Mouse (Mus musculus) brain, embryonic 18.5 days (tissue): Measurements from ENCODE around the gene Ppp2r3c.
A peak's percentile ranks its signal among the peaks of the same experiment; 100 is the strongest.
"Not testable (repeated sequence)": the region's sequence is repeated elsewhere in the genome, so short reads cannot be mapped to it uniquely, and the experiment has no call there.

Experiments used
- DNase-seq: peaks from one replicate; pipeline ENCODE4 v3.0.0-alpha.2; 2012; ENCODE audit warnings: low read depth, low spot score

The Ppp2r3c gene

DNA sequence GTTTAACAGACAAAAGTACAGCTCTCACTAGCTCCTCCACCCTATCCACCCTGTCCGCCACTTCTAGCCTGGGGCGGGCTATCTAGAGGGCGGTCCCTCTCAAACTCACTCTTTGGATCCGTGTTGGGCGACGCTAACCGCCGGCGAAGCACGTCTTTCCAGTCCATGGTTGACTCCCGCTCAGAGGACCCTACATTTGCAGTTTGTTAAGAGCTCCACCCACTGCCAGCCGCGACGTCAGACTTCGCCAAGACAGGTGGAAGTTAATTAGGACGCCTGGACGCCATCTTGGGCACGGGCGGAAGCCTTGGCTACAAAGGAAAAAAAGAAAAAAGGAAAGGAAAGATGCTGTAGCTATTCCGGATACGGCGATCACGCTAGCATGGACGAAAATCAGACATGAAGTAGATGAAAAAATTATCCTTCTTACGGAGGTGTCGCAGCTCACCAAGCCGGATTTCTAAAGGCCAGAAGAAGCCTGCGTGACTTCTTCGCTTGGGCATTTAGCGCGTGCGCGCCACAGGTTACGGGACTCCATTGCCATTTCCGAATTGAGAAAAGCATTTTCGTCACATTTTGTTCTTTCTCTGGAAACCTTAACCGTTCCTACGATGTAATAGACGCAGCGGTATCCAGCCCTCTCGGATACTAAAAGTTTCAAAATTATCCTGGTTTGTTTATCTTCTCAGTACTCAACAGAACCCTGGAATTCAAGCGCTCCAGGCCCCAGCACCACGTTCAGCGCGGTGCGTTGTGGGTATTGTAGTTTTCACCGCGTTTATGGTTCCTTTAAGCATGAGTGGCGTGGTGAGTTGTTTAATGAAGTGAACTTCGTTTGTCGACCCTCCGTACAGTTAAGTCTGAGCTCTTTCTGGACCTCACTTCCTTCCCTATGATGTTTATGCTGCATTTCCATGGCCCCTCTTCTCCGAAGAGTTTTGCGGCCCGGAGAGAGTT lies at the start of gene Ppp2r3c:
Ppp2r3c (minus strand) TSS at position 514 of the 957 bp plus-strand sequence.
- DNase-seq = peak; percentile 92

DNA sequence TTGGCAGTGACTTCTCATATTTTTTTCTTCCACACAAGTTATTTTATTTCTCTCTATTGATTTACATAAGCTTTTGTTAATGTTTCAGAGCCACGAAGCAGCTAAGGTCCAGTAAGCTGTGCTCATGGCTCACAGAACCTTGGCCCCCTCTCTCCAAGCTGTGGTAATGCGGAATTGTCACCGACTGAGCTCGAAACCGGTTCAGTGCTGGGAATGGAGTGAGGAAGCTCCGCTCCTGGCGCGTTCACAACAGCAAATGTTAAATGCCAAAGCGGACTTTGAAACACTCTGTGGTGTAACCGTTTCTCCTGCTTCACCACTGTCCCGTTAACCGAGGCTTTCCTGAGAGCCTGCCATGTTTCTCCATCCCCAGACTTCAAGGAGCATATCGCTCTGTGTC lies 41.8 kb upstream of the Ppp2r3c start:
- no peak for DNase-seq

DNA sequence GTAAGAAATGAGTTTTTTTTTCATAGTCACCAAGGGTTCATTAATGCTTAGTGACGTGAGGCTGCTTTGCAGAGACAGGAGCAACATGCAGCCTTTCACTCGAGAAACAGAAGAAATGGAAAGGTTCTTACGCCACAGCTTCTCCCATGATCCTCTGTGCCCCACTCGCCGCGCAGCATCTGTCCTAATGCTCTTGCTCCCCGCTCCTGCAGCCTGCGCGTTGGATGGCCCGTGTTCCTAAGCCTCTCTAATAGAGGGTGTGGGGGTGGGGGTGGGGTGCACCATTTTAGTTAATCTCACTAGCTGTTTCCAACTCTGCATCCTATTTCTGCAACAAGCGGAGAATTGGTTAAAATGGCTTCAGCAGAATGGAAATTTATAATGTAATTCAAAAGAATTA lies 41.2 kb upstream of the Ppp2r3c start:
- no peak for DNase-seq

DNA sequence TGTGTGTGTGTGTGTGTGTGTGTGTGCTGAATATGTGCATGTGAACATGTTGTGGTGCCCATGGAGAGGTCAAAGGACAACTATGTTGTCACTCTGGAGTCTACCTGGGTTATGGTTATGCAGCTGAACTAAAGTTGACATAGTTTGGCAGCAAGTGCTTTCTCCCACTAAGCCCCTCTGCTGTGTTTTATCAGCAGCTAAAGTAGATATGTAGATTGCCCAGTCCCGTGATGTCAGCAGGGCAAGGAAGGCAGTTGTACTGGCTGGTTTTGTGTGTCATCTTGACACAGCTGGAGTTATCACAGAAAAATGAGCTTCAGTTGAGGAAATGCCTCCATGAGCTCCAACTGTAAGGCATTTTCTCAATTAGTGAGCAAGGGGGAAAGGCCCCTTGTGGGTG lies 40.2 kb upstream of the Ppp2r3c start:
- DNase-seq = not testable (repeated sequence)

DNA sequence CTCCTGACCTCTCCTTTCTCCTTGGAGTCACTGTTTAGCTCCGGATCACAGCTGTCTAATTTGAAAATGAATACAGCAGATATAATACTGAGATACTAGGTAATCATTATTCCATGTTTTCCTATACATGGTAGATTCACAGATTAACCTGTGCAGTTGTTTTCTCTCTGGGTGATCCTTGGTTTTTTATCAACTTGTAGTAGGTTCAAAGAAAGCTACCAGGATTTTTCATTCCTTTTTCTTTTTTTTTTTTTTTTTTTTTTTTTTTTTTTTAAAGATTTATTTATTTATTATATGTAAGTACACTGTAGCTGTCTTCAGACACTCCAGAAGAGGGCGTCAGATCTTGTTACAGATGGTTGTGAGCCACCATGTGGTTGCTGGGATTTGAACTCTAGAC lies 35.7 kb upstream of the Ppp2r3c start:
- not testable (repeated sequence) for DNase-seq

DNA sequence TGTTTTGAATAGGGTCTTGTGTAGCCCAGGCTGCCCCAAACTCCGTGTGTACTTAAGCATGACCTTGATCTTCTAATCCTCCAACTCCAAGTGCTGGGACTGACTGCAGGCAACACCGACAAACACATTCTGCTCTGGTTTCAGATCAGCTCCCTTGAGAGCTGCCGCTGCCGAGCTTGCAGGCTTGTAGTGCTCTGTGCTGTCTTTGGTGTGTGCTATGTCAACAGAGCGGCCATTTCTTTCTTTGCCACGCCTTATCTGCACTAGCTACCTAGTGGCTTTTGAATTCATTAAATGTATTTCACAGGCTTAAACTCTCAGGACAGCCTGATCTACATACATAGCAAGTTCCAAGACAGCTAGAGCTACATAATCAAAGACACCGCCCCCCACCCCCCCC lies 30.9 kb upstream of the Ppp2r3c start:
- no peak for DNase-seq

DNA sequence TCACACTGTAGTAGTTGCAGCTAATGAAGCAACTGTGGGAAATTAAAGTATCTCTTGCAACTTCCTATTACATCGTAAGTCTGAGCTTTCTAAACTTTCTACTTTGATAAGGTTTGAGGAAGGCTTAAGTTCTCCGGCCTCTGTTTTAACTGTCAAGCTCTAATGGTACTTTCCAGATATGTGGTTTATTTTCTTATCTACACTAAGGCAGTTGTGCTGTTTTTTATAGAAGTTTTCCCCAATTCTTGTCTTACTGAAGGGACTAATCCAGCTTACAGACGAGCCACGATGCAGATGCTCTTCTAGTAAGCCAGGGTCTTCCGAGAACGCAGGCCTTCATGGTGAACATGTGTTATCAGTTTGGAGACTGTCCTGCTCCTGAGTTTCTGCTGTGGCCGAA lies 26.6 kb upstream of the Ppp2r3c start:
- no peak for DNase-seq

DNA sequence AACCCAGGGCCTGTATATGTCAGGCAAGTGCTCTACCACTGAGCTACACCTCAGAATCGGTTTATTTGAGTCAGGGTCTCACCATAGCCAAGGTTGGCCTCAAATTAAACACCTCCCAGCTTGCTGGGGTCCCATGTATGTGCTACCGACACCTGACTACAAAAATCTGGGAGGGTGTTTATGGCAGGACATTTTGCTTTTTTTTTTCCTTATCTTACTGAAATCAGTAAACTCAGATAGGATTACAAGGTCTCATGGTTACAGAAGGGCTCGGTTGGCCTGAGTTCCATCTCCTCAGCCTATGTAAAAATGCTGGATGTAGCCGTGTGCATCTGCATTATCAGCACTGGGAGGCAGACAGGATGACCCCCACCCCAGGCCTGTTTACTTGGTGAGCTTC lies 26.0 kb upstream of the Ppp2r3c start:
- DNase-seq = no peak

DNA sequence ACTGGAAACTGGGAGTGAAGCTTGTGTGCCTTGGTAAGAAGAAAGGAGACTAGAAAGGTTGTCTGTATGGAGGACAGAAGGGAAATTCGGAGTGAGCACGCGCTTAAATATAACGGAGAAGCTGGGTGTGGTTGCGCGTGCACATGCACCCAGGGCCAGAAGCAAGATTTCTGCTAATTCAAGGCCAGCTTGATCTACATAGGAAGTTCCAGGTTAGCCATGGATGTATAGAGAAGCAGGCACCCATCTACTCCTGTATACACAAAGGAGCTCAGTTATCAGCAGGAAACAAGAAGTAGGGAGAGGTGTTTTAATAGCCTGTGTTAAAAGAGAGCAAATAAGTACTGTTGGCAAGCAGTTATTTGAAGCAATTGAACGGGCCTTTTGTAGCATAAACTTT lies 22.9 kb upstream of the Ppp2r3c start:
- no peak for DNase-seq

DNA sequence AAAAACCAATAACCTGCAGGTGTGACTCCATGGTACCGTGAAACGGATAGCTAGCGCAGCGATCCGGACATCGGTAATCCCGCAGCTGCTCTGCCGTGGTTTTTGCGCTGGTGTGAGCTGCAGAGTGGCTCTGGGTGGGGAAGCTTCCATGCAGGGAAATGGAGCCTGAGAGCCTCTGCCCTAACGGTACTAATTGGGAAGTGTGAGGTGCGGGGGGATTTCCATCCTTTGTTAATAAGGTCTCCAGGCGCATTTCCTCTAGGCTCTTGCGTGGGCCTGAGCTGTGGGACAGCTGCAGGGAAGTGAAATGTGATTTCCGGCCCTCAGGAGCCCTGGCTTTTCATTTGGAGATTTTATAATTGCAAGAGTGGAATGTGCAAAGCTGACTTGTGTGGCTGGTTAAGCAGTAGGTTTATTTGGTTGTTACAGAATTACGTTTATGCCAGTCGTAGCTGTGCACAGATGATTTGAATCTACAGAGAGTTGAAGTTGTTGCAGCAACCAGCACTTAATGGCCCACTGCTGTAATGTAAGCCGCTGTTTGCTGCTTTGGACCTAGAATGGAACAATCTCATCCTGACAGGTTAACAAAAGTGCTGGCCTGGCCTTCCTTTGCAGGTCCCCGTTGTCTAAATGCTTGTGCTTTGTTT lies 19.0 kb upstream of the Ppp2r3c start:
- DNase-seq = no peak

DNA sequence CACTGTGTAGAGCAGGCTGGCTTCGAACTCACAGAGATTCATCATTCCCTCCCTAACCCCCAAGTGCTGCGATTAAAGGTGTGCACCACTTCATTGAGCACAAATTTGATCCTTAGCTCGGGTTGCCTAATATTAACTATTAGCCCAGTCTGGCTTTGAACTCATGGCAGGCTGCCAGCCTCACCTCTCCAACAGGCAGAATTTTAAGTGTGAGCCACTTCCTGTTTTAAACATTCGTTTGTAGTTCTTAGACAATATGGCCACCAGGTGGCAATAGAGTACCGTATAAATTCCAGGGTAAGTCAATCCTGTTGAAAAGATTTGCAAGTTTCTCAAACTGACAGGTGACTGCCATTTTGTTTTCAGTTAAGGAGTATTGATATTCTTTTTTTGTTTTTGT lies 12.4 kb upstream of the Ppp2r3c start:
- DNase-seq = peak; percentile 59

DNA sequence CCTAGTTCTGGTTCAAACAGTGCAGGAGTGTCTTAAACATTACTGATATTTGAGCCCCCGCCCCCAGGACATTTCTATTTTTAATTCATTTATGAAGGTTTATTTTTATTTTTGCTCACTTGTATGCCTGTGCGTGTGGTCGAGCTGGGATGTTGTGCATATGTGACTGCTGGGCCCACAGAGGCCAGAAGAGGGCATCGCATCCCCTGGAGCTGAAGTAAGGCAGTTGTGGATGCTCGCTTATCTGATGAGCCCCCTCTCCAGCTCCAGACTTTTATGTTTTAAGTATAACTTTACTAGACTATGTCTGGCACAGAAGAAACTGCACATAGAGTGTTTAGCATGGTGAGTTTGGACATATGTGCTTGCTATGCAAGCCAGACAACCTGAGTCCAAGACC lies 11.1 kb upstream of the Ppp2r3c start:
- no peak for DNase-seq

DNA sequence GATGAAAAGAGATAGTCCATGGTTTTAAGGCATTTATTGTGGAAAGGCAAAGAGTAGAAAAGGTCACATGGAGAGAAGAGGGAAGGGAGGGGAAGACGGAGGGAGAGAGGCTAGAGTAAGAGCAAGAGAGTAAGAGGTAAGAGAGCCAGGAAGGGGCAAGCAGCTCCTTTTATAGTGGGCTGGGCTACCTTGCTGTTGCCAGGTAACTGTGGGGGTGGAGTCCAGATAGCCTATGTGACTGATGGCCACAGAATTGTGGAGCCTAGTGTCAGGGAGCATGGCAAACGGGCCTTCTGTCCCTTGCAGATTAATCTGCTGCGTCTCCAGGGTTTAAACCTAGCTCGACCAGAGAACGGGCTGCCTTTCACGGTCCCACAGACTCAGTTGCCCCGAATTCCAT lies 9.0 kb upstream of the Ppp2r3c start:
- DNase-seq = no peak

DNA sequence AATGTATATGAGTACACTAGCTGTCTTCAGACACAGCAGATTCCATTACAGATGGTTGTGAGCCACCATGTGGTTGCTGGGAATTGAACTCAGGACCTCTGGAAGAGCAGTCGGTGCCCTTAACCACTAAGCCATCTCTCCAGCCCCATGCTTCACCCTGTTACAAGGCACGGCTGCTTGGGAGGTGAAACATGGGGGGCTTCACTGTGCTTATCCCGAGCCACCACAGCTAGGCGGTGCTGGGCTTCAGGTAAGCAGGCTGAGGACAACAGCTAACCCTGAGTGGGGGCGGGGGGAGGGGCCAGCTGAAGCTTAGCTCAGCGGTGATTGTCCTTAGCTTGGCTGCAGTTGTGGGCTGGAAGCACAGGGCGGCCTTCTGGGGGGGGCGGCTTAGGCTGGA lies 6.7 kb upstream of the Ppp2r3c start:
- DNase-seq = no peak

DNA sequence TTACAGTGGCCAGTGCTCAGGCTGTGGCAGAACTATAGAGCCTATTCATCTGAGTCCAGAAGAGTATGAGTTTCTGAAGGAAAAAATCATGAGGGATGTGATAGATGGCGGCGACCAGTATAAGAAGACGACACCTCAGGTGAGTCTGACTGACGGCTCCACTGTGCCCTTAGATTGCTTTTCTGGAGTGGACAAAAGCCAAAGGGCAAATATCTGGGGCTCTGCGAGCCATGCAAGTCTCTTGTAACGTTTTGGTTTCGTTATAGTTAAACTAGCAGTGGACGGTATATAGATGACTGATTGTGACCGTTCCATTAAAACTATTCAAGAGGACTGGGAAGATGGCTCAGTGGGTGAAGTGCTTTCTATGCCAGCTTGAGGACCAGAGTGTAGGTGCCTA lies 5.9 kb upstream of the Ppp2r3c start:
- no peak for DNase-seq

DNA sequence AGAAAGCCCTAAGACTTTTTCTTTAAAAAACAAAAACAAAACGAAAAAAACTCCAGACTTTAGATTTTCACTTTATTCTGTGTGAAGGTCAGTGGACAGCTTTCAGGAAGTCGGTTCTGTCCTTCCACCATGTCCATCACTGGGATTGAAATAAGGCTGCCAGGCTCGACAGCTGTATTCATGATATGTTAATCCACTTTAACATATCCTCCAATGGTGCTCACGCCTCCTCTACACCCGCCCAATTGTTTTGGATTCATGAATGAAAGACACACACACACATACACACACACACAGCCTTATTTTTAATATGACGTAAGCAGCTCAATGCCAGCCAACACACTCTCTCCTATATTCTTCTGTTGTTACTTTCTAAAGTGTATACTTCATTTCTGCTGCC lies 4.8 kb upstream of the Ppp2r3c start:
- DNase-seq = no peak

DNA sequence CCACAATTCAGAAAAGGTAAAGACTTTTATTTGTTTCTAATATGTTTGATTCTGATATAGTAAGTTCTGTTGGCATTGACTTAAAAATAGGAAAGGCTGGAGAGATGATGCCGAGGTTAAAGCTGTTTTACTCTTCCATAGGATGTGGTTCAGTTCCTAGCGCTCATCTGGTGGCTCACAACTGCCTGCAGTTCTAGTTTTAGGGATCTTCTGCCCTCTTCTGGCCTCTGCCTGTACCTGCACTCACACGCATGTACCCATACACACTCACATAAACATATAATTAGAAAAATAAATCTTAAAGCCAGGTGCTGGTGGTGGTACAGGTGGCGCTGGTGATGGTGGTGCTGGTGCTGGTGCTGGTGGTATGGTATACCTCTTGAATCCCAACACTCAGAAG lies 3.6 kb upstream of the Ppp2r3c start:
- DNase-seq = no peak

DNA sequence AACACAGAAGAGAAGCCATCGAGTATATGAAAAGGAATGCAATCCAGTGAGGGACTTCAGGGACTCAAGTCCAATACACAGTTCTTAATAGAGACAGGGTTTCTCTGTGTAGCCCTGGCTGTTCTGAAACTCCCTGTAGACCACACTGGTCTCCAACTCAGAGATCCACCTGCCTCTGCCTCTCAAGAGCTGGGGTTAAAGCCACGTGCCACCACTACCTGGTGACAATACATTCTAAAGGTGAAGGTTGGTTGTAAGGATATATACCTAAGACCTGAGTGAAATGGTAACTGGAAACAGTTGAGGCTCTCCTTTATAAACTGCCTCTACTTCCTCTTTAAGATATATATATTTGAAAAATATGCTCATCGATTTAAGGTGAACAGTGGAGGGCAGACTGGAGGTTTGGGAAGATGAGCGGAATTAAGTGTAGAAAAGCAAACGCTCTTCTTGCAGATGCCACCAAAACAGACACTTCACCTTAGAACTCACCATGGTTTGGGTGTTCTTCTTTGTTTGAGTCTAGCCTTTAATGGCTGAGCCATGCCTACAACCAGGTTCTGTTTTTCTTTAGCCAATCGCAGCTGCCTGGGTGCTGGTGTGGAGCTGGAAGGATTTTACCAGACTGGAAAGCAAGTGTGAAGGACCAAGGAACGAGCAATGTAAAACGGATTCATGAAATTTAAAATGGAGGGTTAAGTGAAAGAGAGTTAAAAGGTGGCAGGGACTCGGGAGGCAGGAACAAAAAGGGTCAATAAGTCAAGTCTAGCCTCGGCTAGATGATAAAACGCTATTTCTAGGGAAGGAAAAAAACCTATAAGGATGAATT lies 1.1 kb downstream of the Ppp2r3c start:
- DNase-seq = no peak

DNA sequence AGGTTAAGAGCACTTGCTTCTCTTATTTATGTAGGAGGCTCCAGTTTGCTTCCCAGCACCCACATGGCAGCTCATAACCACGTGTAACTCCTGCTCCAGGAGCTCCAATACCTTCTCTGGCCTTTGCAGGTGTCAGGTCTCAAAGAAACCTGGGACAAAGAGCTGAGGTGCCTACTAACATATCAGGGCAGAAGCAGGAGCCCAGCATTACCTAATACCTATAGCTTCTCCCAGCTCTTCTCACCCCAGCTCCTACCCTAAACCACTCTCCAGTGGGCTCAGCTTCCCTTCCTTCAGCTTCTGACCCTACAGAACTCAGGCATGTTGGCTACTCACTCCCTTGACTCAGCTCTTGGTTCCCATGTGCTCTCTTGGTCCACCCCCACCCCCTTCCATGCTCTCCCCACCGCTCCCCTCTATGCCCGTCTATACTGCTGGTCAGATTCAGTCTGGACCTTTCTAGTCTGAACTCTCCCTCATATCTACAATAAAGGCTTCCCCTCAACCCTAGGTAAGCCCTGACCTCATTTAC lies 1.9 kb downstream of the Ppp2r3c start:
- no peak for DNase-seq

DNA sequence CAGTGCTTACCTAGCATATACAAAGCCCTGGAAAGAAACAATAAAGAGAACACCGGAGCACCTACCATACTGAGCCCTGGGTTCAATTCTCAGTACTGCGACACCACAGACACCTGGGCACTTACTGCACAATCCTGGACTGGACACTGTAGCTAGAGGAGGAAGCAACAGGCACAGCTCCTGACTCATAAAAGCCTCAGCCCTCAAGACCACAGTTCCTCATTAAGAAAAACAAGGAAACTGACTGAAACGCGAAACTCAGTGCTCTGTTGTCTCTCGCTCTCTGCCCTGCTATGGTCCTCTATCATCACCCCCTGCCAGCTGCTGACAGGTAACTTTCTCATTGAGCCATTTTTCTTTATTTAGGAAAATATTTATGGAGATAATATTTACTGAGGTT lies 3.5 kb downstream of the Ppp2r3c start, which contains the start of gene 1110008L16Rik:
1110008L16Rik (plus strand) TSS at position 242 of the 400 bp plus-strand sequence.
- DNase-seq = no peak

DNA sequence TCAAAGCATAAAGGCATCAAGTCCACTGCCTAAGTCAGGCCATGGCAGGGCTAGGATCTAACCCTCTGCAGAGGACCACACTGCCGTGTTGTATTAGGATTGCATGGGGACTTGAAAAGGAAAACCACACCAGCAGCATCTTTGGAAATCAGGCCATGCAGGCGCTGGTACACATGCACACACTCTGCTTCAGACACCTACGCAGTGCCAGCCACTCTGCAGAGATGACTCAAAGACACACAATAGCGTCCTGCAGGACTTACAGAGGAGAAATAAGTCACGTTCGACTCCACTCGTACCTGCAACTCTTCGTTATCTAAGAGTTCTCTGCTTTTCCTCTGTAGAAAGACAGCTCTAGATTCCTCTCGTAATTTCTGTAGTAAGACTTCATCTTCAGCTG lies 4.7 kb downstream of the Ppp2r3c start:
- DNase-seq = no peak

DNA sequence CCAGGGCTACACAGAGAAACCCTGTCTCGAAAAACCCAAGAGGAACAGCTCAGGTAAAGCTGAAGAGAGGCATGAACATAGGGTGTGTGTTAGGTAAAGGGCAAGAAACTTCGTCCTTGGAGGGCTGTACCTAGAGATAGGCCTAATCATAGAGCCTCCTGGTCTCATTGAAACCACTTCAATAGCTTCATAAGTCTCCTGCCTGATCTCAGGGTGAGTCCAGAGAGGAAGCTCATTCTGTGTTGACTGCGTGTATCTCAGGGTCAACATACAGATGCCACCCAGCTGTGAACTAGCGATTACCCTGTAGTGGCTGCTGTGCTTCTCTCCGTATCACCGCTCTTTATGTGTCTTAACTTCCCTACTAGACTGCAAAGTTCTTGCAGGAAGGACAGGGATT lies 25.2 kb downstream of the Ppp2r3c start:
- not testable (repeated sequence) for DNase-seq
